Mouse (Mus musculus) neural tube, embryonic 11.5 days (tissue): ENCODE data around the gene Aimp1. TPM values are rescaled to one million over a fixed set of nuclear protein-coding genes. Genes with fewer than 3 reads are reported as not detected.

Source experiments
- ATAC-seq: fragments of 200-750 bp; cut with Nextera tagmentation; 2 replicates; pipeline ENCODE4 v1.8.0; 2017; ENCODE audit warnings: moderate number of reproducible peaks, mild to moderate bottlenecking, moderate TSS enrichment, moderate library complexity; ENCODE audit not compliant: insufficient read depth, low FRiP score, low TSS enrichment
- DNase-seq: peaks from one replicate; pipeline ENCODE4 v3.0.0-alpha.2; 2015; ENCODE audit warnings: low spot score
- H3K27ac ChIP-seq: fragments of 300-500 bp; sonication (generic); 2 replicates; pipeline ENCODE4 v1.5.1; 2014; ENCODE audit warnings: low read depth, mild to moderate bottlenecking, low read length
- H3K27me3 ChIP-seq: fragments of 300-500 bp; sonication (generic); 2 replicates; pipeline ENCODE4 v1.6.1; 2014; ENCODE audit warnings: mild to moderate bottlenecking, low read length, mixed read lengths; ENCODE audit not compliant: control insufficient read depth, insufficient read depth
- H3K36me3 ChIP-seq: fragments of 300-500 bp; sonication (generic); 2 replicates; pipeline ENCODE4 v1.6.1; 2014; ENCODE audit warnings: mild to moderate bottlenecking, low read length, moderate library complexity, mixed read lengths; ENCODE audit not compliant: control insufficient read depth, insufficient read depth
- H3K4me1 ChIP-seq: fragments of 300-500 bp; sonication (generic); 2 replicates; pipeline ENCODE4 v1.6.1; 2014; ENCODE audit warnings: low read length, mixed read lengths; ENCODE audit not compliant: control insufficient read depth, insufficient read depth
- H3K4me2 ChIP-seq: fragments of 300-500 bp; sonication (generic); 2 replicates; pipeline ENCODE4 v1.6.1; 2014; ENCODE audit warnings: low read depth, mild to moderate bottlenecking, moderate library complexity
- H3K4me3 ChIP-seq: fragments of 300-500 bp; sonication (generic); 2 replicates; pipeline ENCODE4 v1.5.1; 2014; ENCODE audit warnings: low read depth, low read length
- H3K9ac ChIP-seq: fragments of 300-500 bp; sonication (generic); 2 replicates; pipeline ENCODE4 v1.6.1; 2014; ENCODE audit warnings: mild to moderate bottlenecking, low read length
- H3K9me3 ChIP-seq: fragments of 300-500 bp; sonication (generic); 2 replicates; pipeline ENCODE4 v1.6.1; 2016; ENCODE audit warnings: low read length; ENCODE audit not compliant: control insufficient read depth
- WGBS: fragments of 180-500 bp; shearing (Covaris S2); extraction: QIAGEN DNeasy Blood & Tissue Kit; methylation state at CpG from one replicate; pipeline ENCODE4 v1.1.7; 2014; 5-methylcytosine and 5-hydroxymethylcytosine counted together
- polyA plus RNA-seq: library from polyadenylated mRNA; unstranded; fragments of >200 nt; fragmentation: Nextera tagmentation; extraction: Ambion mirVana; gene quantifications from 2 replicates; pipeline ENCODE4 v1.2.1, GENCODE M21; 2014

The Aimp1 gene
- polyA plus RNA-seq, 1 experiment from 2014 or later: 77.6 TPM

DNA sequence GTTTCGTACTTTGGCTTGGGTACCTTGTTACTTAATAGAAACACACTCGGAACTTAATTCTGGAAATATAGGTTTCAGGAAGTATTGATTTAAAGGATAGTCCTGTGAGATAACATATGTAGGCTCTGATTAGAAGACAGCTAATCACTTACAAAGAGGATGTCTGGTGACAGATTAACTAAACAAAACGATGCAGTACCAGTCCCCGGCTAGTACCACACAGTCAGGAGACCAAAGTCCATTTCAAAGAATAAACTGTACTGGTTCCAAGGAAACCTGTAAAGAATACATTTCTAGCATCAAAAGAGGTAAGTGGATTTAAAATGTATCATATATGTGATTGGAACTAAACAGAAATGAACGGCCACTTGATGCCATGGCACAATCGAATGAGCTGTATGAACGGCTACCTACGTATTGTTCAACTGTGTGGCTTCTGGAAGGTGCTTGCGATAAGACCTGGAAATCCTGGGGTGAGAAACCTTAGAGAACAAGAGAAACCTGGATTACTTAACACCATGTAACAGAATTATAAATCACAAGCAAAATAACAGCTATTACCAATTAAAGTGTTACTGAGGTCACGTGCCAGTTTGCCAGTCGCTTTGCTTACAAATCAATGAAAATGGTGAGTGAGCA, 54.5 kb downstream of the Aimp1 start, which contains the start of gene Gimd1:
Gimd1 (plus strand) TSS at position 220 of the 639 bp plus-strand sequence.
- ATAC-seq: no peak
- H3K36me3 ChIP-seq: no peaks in the 10 kb centered on the region
- H3K4me2 ChIP-seq: no peak within 1 kb of the TSS
- no peaks in the 10 kb centered on the region for H3K27me3 ChIP-seq
- H3K4me1 ChIP-seq: no peaks in the 10 kb centered on the region
- DNase-seq: no peak
- H3K9ac ChIP-seq: no peak within 1 kb of the TSS
- 90% methylated on average over 11 of the region's 11 CpGs for WGBS
- H3K27ac ChIP-seq: no peak within 1 kb of the TSS
- H3K9me3 ChIP-seq: no peaks in the 10 kb centered on the region
- H3K4me3 ChIP-seq: no peak within 1 kb of the TSS

DNA sequence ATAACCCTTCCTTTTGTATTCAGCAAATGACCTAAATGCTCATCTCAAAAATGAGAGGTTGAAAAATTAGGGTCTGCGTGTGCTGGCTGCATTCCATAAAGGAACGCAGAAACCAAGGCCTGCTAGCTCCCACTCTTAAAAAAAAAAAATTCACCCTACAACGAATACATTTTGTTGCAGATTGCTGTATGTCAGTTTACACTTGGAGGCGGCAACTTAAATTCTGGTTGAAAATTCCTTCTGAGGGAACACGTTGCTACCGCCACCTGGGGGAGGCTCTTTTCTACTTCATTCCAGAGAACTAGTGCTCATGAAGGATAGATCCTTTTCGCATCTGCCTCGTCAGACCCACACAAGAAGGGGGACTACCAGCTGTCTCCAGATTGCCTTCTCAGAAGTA, 55.4 kb downstream of the Aimp1 start:
- no peaks in the 10 kb centered on the region for H3K4me1 ChIP-seq
- no peak overlapping the region for H3K4me2 ChIP-seq
- H3K27ac ChIP-seq: no peak overlapping the region
- DNase-seq (no peak), ATAC-seq (no peak)
- H3K27me3 ChIP-seq: no peaks in the 10 kb centered on the region
- 59% methylated on average over 8 of the region's 8 CpGs for WGBS
- H3K9ac ChIP-seq: no peak overlapping the region
- H3K4me3 ChIP-seq: no peak overlapping the region
- no peaks in the 10 kb centered on the region for H3K36me3 ChIP-seq
- H3K9me3 ChIP-seq: no peaks in the 10 kb centered on the region

Other genes with a start within 250 kb of the Aimp1 start
- not detected in 2 replicates for gene Gimd1, start 54.5 kb downstream of the Aimp1 start, polyA plus RNA-seq
- 23.5 and 23.9 TPM in 2 replicates for gene Tbck, start 226 bp downstream of the Aimp1 start, polyA plus RNA-seq